Mouse (Mus musculus): Measurements from ENCODE around the gene Syn3.

DNA sequence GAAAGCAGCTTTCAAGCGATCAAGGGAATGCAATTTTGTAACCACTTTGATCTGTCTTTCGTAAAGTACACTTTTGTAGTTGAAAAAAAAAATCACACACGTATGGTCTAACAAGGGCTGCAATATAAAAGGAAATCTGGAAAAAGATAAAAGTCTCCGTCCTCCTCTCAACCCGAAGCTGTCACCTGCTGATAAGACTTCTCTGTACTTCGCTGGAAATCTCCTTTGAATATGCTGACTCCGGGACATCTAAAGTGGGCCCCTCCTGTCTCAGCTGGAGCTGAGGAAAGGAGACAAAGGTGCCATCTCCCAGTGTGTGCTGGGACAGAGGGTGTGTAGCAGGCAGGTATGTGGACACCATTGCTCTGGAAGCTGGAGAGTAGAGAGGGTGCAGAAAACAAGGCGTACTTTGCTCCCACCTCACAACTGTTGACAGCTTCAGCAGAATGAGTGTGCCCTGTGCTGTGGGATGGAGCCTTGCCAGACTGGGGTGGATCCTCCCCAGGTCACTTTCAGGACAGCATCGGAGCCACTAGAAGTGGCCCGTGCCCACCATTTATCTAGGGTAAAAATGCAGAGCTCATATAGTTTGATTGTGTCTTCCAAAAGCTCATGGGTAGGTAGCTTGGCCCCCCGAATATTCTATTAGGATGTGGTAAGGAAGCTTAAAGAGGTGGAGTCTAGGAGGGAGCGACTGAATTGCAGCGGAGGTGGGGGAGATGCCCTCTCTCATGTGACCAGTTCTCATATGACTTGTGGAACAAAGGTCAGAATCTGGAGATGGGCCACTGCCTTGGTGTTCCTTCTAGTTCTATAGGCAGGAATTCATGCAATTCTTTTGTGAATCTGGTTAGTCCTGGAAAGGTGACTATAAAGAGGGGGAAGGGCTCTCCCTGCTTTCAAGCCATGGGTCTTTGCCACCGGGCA lies 405.3 kb downstream of the Syn3 start:
- TF ChIP-seq CTCF (IDR thresholded peaks at IDR 0.05; ENCODE audit: low read depth) = no peak
- TF ChIP-seq EP300 (optimal IDR thresholded peaks at IDR 0.05) = no peak
